8 mouse cellular contexts compared by ENCODE assay signal in the genomic region with DNA sequence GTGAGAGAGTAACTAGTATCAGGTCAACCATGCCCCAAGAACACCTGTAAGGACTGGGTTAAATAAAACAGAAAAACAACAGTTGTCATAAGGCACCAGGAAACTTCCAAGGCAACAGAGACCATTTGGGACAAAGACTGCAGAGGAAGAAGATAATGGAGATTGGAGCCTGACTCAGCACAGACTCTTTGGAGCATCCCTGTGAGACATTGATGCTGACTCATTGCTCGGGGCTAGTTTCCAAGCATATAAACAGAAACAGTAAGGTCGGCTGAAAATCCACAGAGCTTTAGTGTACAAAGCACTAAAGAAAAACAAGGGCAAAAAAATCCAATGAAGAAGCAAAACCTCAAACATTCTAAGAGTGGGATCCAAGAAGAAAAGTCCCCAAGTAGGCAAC.
"Had no signal": no experiment of that assay in that cellular context is flagged by ENCODE, and none has a peak within 500 bp of the region (broad histone marks: within the 10 kb centered on the region; RNA-seq: fewer than 3 reads in every experiment).

No protein-coding gene starts in this region.

- DNase-seq: kidney, postnatal 36 days; layer of hippocampus, adult 9-11 months; layer of hippocampus, postnatal 36 days; liver, embryonic 13.5 days; liver, postnatal 0 days; retina, postnatal 1 day; right cerebral cortex, postnatal 14 days; thymus, postnatal 36 days had no signal
